Comparison of ENCODE assay signal across 8 mouse cellular contexts in the genomic region with DNA sequence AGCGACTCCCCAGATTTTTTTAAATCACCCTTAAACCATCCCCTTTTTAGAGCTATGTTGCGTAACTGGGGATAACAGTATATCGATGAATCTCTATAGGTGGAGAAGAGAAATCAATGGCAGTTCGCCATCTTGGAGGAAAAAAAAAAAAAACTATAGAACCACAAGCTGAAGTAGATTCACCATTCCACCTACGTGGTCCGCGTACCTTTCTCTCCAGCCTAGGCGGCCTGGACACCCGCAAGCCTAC. TPM values are rescaled to one million over a fixed set of nuclear protein-coding genes. Genes with fewer than 3 reads are reported as not detected.
A peak's percentile ranks its signal among the peaks of the same experiment; 100 is the strongest.
DNase-seq lines count a peak whose midpoint lies in the region; ATAC-seq and TF ChIP-seq lines count a peak whose summit lies in the region.

No protein-coding gene starts in this region.

- DNase-seq in embryonic facial prominence, embryonic 11.5 days (ENCODE audit: low spot score) = no peak
- DNase-seq in adrenal gland, postnatal 14 days = no peak
- no peak for DNase-seq in B cell, adult 2 months
- DNase-seq in gastrocnemius, postnatal 14 days = no peak

- H3K27me3 ChIP-seq in megakaryocyte, embryonic 14.5 days (replicated peaks) = peaks cover 29% of the 10 kb centered on the region
- H3K27me3 ChIP-seq in embryonic facial prominence, embryonic 11.5 days (ENCODE audit: control insufficient read depth, insufficient read depth, low read length) = no peaks in the 10 kb centered on the region
- no peaks in the 10 kb centered on the region for H3K27me3 ChIP-seq in intestine, postnatal 0 days (replicated peaks; ENCODE audit: control insufficient read depth, insufficient read depth, low read length)
- H3K27me3 ChIP-seq in stomach, embryonic 14.5 days (ENCODE audit: control insufficient read depth, insufficient read depth, low read length) = no peaks in the 10 kb centered on the region

- no peak for ATAC-seq in megakaryocyte, adult 5-6 weeks (ENCODE audit: poor library complexity, severe bottlenecking)
- ATAC-seq in embryonic facial prominence, embryonic 11.5 days (replicated peaks; ENCODE audit: insufficient number of reproducible peaks, low FRiP score, low TSS enrichment, low read depth) = no peak
- no peak for ATAC-seq in intestine, postnatal 0 days
- no peak for ATAC-seq in stomach, embryonic 14.5 days (ENCODE audit: insufficient number of reproducible peaks, insufficient read depth, low FRiP score, low read depth)

- WGBS in embryonic facial prominence, embryonic 11.5 days = 0% methylated on average over 9 of the region's 9 CpGs
- 6% methylated on average over 9 of the region's 9 CpGs for WGBS in intestine, postnatal 0 days
- WGBS in stomach, embryonic 14.5 days = 0% methylated on average over 9 of the region's 9 CpGs

- intact Hi-C loops in gastrocnemius, postnatal 14 days (cut with DNase I; ENCODE audit: low total_unique reads) = no loop called here

- H3K9me3 ChIP-seq in megakaryocyte, embryonic 14.5 days = peaks cover 4% of the 10 kb centered on the region
- H3K9me3 ChIP-seq in embryonic facial prominence, embryonic 11.5 days (replicated peaks; ENCODE audit: control insufficient read depth, low read length) = no peaks in the 10 kb centered on the region
- H3K9me3 ChIP-seq in intestine, postnatal 0 days (ENCODE audit: control insufficient read depth) = no peaks in the 10 kb centered on the region
- no peaks in the 10 kb centered on the region for H3K9me3 ChIP-seq in stomach, embryonic 14.5 days (ENCODE audit: control insufficient read depth, low read depth, low read length)

- H3K36me3 ChIP-seq in megakaryocyte, embryonic 14.5 days (replicated peaks; ENCODE audit: low read length) = no peaks in the 10 kb centered on the region
- no peaks in the 10 kb centered on the region; the same call in 1 of the 2 replicates for H3K36me3 ChIP-seq in embryonic facial prominence, embryonic 11.5 days (replicated peaks; ENCODE audit: control insufficient read depth, insufficient read depth, low read depth, low read length)
- peaks cover 4% of the 10 kb centered on the region; the same call in 1 of the 2 replicates for H3K36me3 ChIP-seq in intestine, postnatal 0 days (ENCODE audit: control insufficient read depth, insufficient read depth)
- H3K36me3 ChIP-seq in stomach, embryonic 14.5 days (ENCODE audit: control insufficient read depth, insufficient read depth, low read length) = peaks cover 16% of the 10 kb centered on the region; the same call in 1 of the 2 replicates

- H3K27ac ChIP-seq in embryonic facial prominence, embryonic 11.5 days (replicated peaks; ENCODE audit: low read depth, low read length) = peak overlapping the region; percentile 96
- no peak overlapping the region; the same call in 1 of the 2 replicates for H3K27ac ChIP-seq in intestine, postnatal 0 days (ENCODE audit: low read depth, low read length)
- peak overlapping the region; percentile 92 for H3K27ac ChIP-seq in stomach, embryonic 14.5 days (ENCODE audit: low read length)

- peak overlapping the region; percentile 94 for H3K4me3 ChIP-seq in megakaryocyte, embryonic 14.5 days (replicated peaks)
- H3K4me3 ChIP-seq in embryonic facial prominence, embryonic 11.5 days (ENCODE audit: low read depth, low read length) = peak overlapping the region; percentile 73
- H3K4me3 ChIP-seq in intestine, postnatal 0 days (ENCODE audit: low read depth, low read length) = peak overlapping the region; percentile 95
- H3K4me3 ChIP-seq in stomach, embryonic 14.5 days (ENCODE audit: low read depth, low read length) = peak overlapping the region; percentile 96

- peak overlapping the region; percentile 85 for H3K9ac ChIP-seq in embryonic facial prominence, embryonic 11.5 days (replicated peaks; ENCODE audit: low read length)
- peak overlapping the region; percentile 72 for H3K9ac ChIP-seq in intestine, postnatal 0 days (ENCODE audit: low read depth, low read length)
- peak overlapping the region; percentile 76 for H3K9ac ChIP-seq in stomach, embryonic 14.5 days (replicated peaks; ENCODE audit: low read depth, low read length)

- no peak for TF ChIP-seq CTCF in intestine, postnatal 0 days (IDR thresholded peaks at IDR 0.05; ENCODE audit: low read depth)

- peak overlapping the region; percentile 57 for H3K4me2 ChIP-seq in embryonic facial prominence, embryonic 11.5 days (ENCODE audit: low read depth, low read length)
- H3K4me2 ChIP-seq in intestine, postnatal 0 days (replicated peaks; ENCODE audit: low read depth) = peak overlapping the region; percentile 99
- H3K4me2 ChIP-seq in stomach, embryonic 14.5 days (replicated peaks; ENCODE audit: low read depth, low read length) = peak overlapping the region; percentile 63

- peaks cover 19% of the 10 kb centered on the region for H3K4me1 ChIP-seq in megakaryocyte, embryonic 14.5 days
- H3K4me1 ChIP-seq in embryonic facial prominence, embryonic 11.5 days (ENCODE audit: control insufficient read depth, insufficient read depth, low read length) = no peaks in the 10 kb centered on the region
- no peaks in the 10 kb centered on the region for H3K4me1 ChIP-seq in intestine, postnatal 0 days (replicated peaks; ENCODE audit: control insufficient read depth, insufficient read depth, low read length)
- peaks cover 7% of the 10 kb centered on the region; the same call in 1 of the 2 replicates for H3K4me1 ChIP-seq in stomach, embryonic 14.5 days (ENCODE audit: control insufficient read depth, insufficient read depth, low read length)

RNA-seq across cellular contexts. Expression of gene Pfn2, which starts 1.3 kb away (rescaled TPM):
- polyA plus RNA-seq in megakaryocyte, embryonic 14.5 days (2012; ENCODE audit: insufficient read depth, low replicate concordance) = 2.8 TPM in 1 of 2 replicates, not detected in the other
- 0.32 TPM in 1 of 2 replicates, not detected in the other for total RNA-seq in megakaryocyte, adult 5-6 weeks (2015)
- total RNA-seq in megakaryocyte, adult 5-6 weeks (2017) = not detected in 2 replicates
- 209 and 216 TPM in 2 replicates for polyA plus RNA-seq in embryonic facial prominence, embryonic 11.5 days (2014; fragmentation: Nextera tagmentation; extraction: Ambion mirVana)
- 41.5 and 41.9 TPM in 2 replicates for polyA plus RNA-seq in intestine, postnatal 0 days (2015; fragmentation: Nextera tagmentation; extraction: Ambion mirVana)
- polyA plus RNA-seq in stomach, embryonic 14.5 days (2014; fragmentation: Nextera tagmentation; extraction: Ambion mirVana) = 105 TPM in 2 replicates
- 36.3 and 45.1 TPM in 2 replicates for total RNA-seq in adrenal gland, postnatal 14 days (2021)
- total RNA-seq in gastrocnemius, postnatal 14 days (2021) = 100 to 1,000 TPM; 107 to 109 TPM

Comparison
In these comparisons a context has a peak if more than half of its experiments do, and no peak if none do; other contexts are left out.
1. RNA of gene Pfn2, which starts 1.3 kb away (polyA plus RNA-seq): 209 to 216 TPM in embryonic facial prominence, embryonic 11.5 days, 105 TPM in stomach, embryonic 14.5 days and 41.5 to 41.9 TPM in intestine, postnatal 0 days; 2.8 TPM in megakaryocyte, embryonic 14.5 days; every median in the first group is over 10 times any median in the second.
2. Peak in every context shown above with its lines, with median percentiles within 50 percentile points of each other: H3K4me3 ChIP-seq, H3K4me2 ChIP-seq and H3K9ac ChIP-seq.